Mouse (Mus musculus): ENCODE measurements around the gene Cdc42ep4. TPM values are rescaled to one million over a fixed set of nuclear protein-coding genes. Genes with fewer than 3 reads are reported as not detected.

Gene Cdc42ep4
- polyA plus RNA-seq, 1 experiment = 32.4 TPM

GRCm38 (mm10) chr11:113771187-113771586 is 19.5 kb upstream of the Cdc42ep4 start:
- no peaks in the 10 kb centered on the region for H3K9me3 ChIP-seq (replicated peaks; ENCODE audit: control insufficient read depth, insufficient read depth, low read length, poor library complexity, severe bottlenecking)
- H3K4me3 ChIP-seq (ENCODE audit: low read depth, low read length) = no peak overlapping the region
- H3K27ac ChIP-seq (ENCODE audit: insufficient read depth, low read length) = no peak overlapping the region
- peaks cover 6% of the 10 kb centered on the region for H3K4me1 ChIP-seq (ENCODE audit: control insufficient read depth, insufficient read depth, low read length)
- H3K27me3 ChIP-seq (ENCODE audit: control insufficient read depth, insufficient read depth, low read length, poor library complexity, severe bottlenecking) = no peaks in the 10 kb centered on the region
- TF ChIP-seq EP300 (IDR thresholded peaks at IDR 0.05; ENCODE audit: insufficient read depth, low read depth, low read length) = no peak
- no peak for TF ChIP-seq CTCF (IDR thresholded peaks at IDR 0.05; ENCODE audit: low read depth, low read length)
- TF ChIP-seq POLR2A (IDR thresholded peaks at IDR 0.05; ENCODE audit: insufficient read depth, low read length) = no peak
- H3K36me3 ChIP-seq (ENCODE audit: control insufficient read depth, insufficient read depth, low read length, poor library complexity, severe bottlenecking) = no peaks in the 10 kb centered on the region
- H3K9ac ChIP-seq (ENCODE audit: low read depth, poor library complexity, severe bottlenecking) = no peak overlapping the region

- no peaks in the 10 kb centered on the region for H3K27me3 ChIP-seq (ENCODE audit: control insufficient read depth, insufficient read depth, low read length, poor library complexity, severe bottlenecking)
- H3K27ac ChIP-seq (ENCODE audit: insufficient read depth, low read length) = no peak overlapping the region
- H3K9me3 ChIP-seq (replicated peaks; ENCODE audit: control insufficient read depth, insufficient read depth, low read length, poor library complexity, severe bottlenecking) = no peaks in the 10 kb centered on the region
- no peak overlapping the region for H3K9ac ChIP-seq (ENCODE audit: low read depth, poor library complexity, severe bottlenecking)
- no peak overlapping the region for H3K4me3 ChIP-seq (ENCODE audit: low read depth, low read length)
- TF ChIP-seq EP300 (IDR thresholded peaks at IDR 0.05; ENCODE audit: insufficient read depth, low read depth, low read length) (no peak), CTCF (IDR thresholded peaks at IDR 0.05; ENCODE audit: low read depth, low read length) (no peak), POLR2A (IDR thresholded peaks at IDR 0.05; ENCODE audit: insufficient read depth, low read length) (no peak)
- H3K4me1 ChIP-seq (ENCODE audit: control insufficient read depth, insufficient read depth, low read length) = peaks cover 6% of the 10 kb centered on the region
- H3K36me3 ChIP-seq (ENCODE audit: control insufficient read depth, insufficient read depth, low read length, poor library complexity, severe bottlenecking) = no peaks in the 10 kb centered on the region
Measured at GRCm38 (mm10) chr11:113768356-113768755, 16.7 kb upstream of the Cdc42ep4 start.

GRCm38 (mm10) chr11:113767285-113767684 is 15.6 kb upstream of the Cdc42ep4 start:
- no peak for TF ChIP-seq CTCF (IDR thresholded peaks at IDR 0.05; ENCODE audit: low read depth, low read length)
- no peak for TF ChIP-seq EP300 (IDR thresholded peaks at IDR 0.05; ENCODE audit: insufficient read depth, low read depth, low read length)
- no peak for TF ChIP-seq POLR2A (IDR thresholded peaks at IDR 0.05; ENCODE audit: insufficient read depth, low read length)

GRCm38 (mm10) chr11:113766284-113766985 is 14.8 kb upstream of the Cdc42ep4 start:
- no peak overlapping the region for H3K9ac ChIP-seq (ENCODE audit: low read depth, poor library complexity, severe bottlenecking)
- no peak overlapping the region for H3K4me3 ChIP-seq (ENCODE audit: low read depth, low read length)
- no peaks in the 10 kb centered on the region for H3K36me3 ChIP-seq (ENCODE audit: control insufficient read depth, insufficient read depth, low read length, poor library complexity, severe bottlenecking)
- no peak overlapping the region for H3K27ac ChIP-seq (ENCODE audit: insufficient read depth, low read length)
- no peaks in the 10 kb centered on the region for H3K9me3 ChIP-seq (replicated peaks; ENCODE audit: control insufficient read depth, insufficient read depth, low read length, poor library complexity, severe bottlenecking)
- TF ChIP-seq POLR2A (IDR thresholded peaks at IDR 0.05; ENCODE audit: insufficient read depth, low read length) (no peak), EP300 (IDR thresholded peaks at IDR 0.05; ENCODE audit: insufficient read depth, low read depth, low read length) (0 out of 2 replicates have a peak, but pooled peaks have one; percentile 22), CTCF (IDR thresholded peaks at IDR 0.05; ENCODE audit: low read depth, low read length) (no peak)
- peaks cover 6% of the 10 kb centered on the region for H3K4me1 ChIP-seq (ENCODE audit: control insufficient read depth, insufficient read depth, low read length)
- no peaks in the 10 kb centered on the region for H3K27me3 ChIP-seq (ENCODE audit: control insufficient read depth, insufficient read depth, low read length, poor library complexity, severe bottlenecking)

More at GRCm38 (mm10) chr11:113767285-113767684, 15.6 kb upstream of the Cdc42ep4 start:
- Histone ChIP-seq H3K36me3 (ENCODE audit: control insufficient read depth, insufficient read depth, low read length, poor library complexity, severe bottlenecking) (no peaks in the 10 kb centered on the region), H3K27ac (ENCODE audit: insufficient read depth, low read length) (no peak overlapping the region), H3K4me3 (ENCODE audit: low read depth, low read length) (peak overlapping the region; percentile 16; the same call in 1 of the 2 replicates), H3K4me1 (ENCODE audit: control insufficient read depth, insufficient read depth, low read length) (peaks cover 6% of the 10 kb centered on the region), H3K9me3 (replicated peaks; ENCODE audit: control insufficient read depth, insufficient read depth, low read length, poor library complexity, severe bottlenecking) (no peaks in the 10 kb centered on the region), H3K27me3 (ENCODE audit: control insufficient read depth, insufficient read depth, low read length, poor library complexity, severe bottlenecking) (no peaks in the 10 kb centered on the region), H3K9ac (ENCODE audit: low read depth, poor library complexity, severe bottlenecking) (0 out of 2 replicates have a peak overlapping the region, but pooled peaks have one; percentile 24)

- H3K9me3 ChIP-seq (replicated peaks; ENCODE audit: control insufficient read depth, insufficient read depth, low read length, poor library complexity, severe bottlenecking) = no peaks in the 10 kb centered on the region
- H3K4me1 ChIP-seq (ENCODE audit: control insufficient read depth, insufficient read depth, low read length) = peaks cover 6% of the 10 kb centered on the region
- H3K4me3 ChIP-seq (ENCODE audit: low read depth, low read length) = no peak overlapping the region
- peak overlapping the region; percentile 28; the same call in 1 of the 2 replicates for H3K9ac ChIP-seq (ENCODE audit: low read depth, poor library complexity, severe bottlenecking)
- no peak for TF ChIP-seq POLR2A (IDR thresholded peaks at IDR 0.05; ENCODE audit: insufficient read depth, low read length)
- TF ChIP-seq CTCF (IDR thresholded peaks at IDR 0.05; ENCODE audit: low read depth, low read length) = no peak
- no peaks in the 10 kb centered on the region for H3K36me3 ChIP-seq (ENCODE audit: control insufficient read depth, insufficient read depth, low read length, poor library complexity, severe bottlenecking)
- H3K27me3 ChIP-seq (ENCODE audit: control insufficient read depth, insufficient read depth, low read length, poor library complexity, severe bottlenecking) = no peaks in the 10 kb centered on the region
- H3K27ac ChIP-seq (ENCODE audit: insufficient read depth, low read length) = peak overlapping the region; percentile 81
Measured at GRCm38 (mm10) chr11:113764132-113764849, 12.6 kb upstream of the Cdc42ep4 start.

- Histone ChIP-seq H3K9ac (ENCODE audit: low read depth, poor library complexity, severe bottlenecking) (peak overlapping the region; percentile 28; the same call in 1 of the 2 replicates), H3K27ac (ENCODE audit: insufficient read depth, low read length) (peak overlapping the region; percentile 81), H3K4me3 (ENCODE audit: low read depth, low read length) (no peak overlapping the region), H3K27me3 (ENCODE audit: control insufficient read depth, insufficient read depth, low read length, poor library complexity, severe bottlenecking) (no peaks in the 10 kb centered on the region), H3K4me1 (ENCODE audit: control insufficient read depth, insufficient read depth, low read length) (peaks cover 6% of the 10 kb centered on the region), H3K9me3 (replicated peaks; ENCODE audit: control insufficient read depth, insufficient read depth, low read length, poor library complexity, severe bottlenecking) (no peaks in the 10 kb centered on the region), H3K36me3 (ENCODE audit: control insufficient read depth, insufficient read depth, low read length, poor library complexity, severe bottlenecking) (no peaks in the 10 kb centered on the region)
- TF ChIP-seq EP300 (IDR thresholded peaks at IDR 0.05; ENCODE audit: insufficient read depth, low read depth, low read length) (peak; percentile 64), POLR2A (IDR thresholded peaks at IDR 0.05; ENCODE audit: insufficient read depth, low read length) (no peak), CTCF (IDR thresholded peaks at IDR 0.05; ENCODE audit: low read depth, low read length) (no peak)
Measured at GRCm38 (mm10) chr11:113763449-113763848, 11.8 kb upstream of the Cdc42ep4 start.

Data from ES-Bruce4 (cell line).